Mouse (Mus musculus) hindlimb bud, embryonic 11.5 days (tissue): Measurements from ENCODE around the gene Tes.
"Not testable (repeated sequence)": the region's sequence is repeated elsewhere in the genome, so short reads cannot be mapped to it uniquely, and the experiment has no call there.

Experiments
- DNase-seq: peaks from one replicate; pipeline ENCODE4 v3.0.0-alpha.2; 2012; ENCODE audit warnings: low read depth, low spot score; ENCODE audit errors: extremely low spot score

Gene Tes

DNA sequence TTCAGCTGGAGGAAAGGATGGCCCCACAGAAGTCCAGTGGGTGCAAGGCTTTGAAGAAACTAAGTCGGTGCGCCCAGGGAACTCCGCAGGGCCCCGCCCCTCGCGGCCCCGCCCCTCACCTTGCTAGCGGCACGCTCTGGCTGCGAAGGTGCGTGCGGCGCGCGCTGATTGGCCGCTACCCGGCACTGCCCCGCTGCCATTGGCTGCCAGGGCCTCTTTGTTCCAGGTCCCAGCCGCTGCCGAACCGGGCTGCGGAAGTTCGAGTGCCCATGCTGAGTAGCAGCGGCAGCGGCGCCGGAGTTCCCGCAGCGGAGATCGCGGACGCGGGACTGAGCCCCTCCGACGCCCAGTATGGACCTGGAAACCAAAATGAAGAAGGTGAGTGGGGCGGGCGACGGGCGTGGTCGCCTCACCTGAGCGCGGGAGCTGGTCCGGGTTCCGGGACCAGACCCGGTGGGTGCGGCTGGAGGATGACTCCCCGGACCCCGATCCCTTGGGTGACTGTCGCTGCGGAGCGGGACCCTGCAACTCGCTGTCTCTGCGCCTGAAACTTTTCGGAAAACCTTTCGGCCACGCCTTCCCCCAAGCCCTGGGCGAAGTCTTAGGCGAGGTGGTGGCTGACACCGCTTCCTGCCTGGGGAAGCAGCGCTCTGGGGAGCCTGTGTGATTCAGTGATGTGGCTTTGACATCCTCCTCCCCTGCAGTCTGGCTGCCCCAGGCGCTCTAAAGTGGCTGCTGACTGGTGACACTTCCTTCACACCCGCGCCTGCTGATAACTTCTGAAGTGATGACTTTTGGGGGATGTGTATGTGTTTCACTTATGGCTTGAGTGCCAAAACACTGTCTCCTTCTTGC, at the start of gene Tes:
Gene Tes, plus strand, starts transcription at position 214 of the 855 bp plus-strand sequence.
- no peak for DNase-seq

GRCm38 (mm10) chr6:17025886-17026285, 39.1 kb upstream of the Tes start:
- DNase-seq = no peak

DNA sequence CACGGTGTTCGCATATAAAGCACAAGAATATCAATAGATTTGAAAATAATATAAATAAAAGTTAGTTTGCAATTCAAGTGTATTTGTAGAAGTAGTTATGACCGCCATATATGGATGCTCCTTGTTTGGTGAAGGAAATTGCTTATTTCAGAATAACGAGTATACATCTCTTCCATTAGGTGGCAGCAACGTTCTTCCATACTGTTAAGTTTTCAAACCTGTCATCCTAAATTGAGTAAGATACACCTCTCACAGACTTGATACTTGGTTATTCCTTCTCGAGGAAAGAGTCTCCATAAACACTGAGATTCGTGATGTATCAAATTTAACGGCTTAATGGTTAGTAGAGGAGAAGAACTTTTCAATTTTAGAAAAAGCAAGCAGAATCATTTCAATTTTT, 37.4 kb upstream of the Tes start:
- peak; percentile 39 for DNase-seq

DNA sequence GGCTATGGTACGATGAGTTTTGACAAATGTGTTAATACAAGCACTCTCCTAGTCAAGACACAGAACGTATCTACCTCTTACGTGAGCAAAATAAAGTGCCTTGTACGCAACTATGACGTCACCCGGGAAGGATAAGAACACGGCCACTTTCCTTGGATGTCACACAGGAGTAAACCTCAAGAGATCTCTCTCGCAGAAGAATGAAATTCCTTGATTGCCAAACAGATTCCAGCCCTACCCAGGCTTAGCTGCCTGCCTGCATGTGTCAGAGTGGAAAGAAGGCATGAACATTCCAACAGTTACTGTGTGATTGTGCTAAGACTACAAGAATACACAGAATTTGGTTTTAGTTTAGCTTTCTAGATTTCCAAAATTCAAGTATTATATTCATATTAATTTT, 36.1 kb upstream of the Tes start:
- DNase-seq = no peak

DNA sequence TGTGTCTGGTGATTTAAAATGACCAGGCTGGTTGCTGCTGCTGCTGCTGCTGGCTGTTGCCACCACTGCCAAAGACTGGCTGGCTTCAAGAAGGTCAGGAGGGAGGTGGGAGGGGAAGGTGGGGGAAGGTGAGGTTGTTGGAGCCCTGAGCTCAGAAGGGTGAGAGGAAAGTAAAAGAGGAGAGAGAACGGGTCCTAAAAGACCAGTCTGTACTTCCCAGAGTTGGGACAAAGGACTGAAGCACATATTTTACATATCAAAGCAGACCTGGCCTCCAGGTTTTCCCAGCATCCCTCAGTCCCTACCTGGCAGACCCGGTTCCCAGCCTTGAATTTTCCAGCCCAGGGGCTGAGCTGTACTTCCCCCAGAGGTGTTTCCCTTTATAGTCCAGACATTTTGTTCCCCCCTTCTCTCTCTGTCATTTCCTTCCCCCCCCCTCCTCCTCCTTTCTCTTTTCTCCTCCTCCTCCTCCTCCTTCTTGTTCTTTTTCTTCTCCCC, 32.7 kb upstream of the Tes start:
- DNase-seq = no peak

DNA sequence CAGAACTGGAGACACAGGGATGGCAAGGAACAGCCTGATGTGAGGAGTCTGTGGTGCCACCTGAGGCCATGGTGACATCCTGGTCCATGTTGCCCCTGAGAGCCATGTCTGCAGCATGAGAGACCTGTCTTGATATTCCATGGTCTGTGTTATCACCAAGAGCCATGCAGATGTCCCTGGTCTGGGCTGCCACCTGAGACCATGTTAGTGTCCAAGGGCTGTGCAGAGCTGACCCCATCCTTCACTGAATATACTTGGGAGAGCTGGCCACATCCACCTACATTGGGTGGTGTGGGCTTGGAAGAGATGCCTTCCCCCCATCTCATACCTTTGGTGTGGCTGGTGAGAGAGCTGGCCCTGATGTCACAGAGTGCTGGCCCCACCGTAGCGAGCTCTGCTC, 30.9 kb upstream of the Tes start:
- no peak for DNase-seq

GRCm38 (mm10) chr6:17035228-17035627, 29.7 kb upstream of the Tes start:
- DNase-seq = no peak

- DNase-seq = no peak
Observed at GRCm38 (mm10) chr6:17051432-17052025, 13.4 kb upstream of the Tes start.

DNA sequence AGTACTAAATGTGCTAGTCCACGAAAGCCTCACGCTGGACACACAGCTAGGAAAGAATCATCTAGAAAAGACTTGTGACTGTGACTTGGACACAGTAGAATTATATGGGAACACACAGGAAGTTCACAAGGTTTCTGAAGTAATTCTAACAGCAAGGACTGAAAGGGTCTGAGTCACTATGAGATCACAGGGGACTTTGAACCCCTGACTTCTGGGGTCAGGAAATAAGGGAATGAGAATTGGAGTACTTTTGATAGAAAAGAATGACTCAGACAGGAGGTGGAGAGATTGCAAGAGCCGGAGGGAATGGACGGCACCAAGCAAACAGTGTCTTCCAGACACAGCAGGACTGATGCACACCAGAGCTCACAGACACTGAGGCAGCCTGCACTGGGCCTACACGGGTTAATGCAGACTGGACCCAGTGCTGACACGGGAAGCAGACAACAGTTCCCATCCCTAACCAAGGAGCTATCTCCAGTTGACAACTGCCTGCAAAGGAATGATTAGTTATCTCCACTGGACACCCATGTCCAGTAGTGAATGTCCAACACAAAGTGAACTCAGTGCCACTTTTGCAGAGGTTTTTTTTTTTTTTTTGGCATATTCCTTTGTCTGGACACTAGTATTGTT, 11.8 kb upstream of the Tes start:
- DNase-seq = no peak

- DNase-seq = no peak
Observed at GRCm38 (mm10) chr6:17054781-17055180, 10.2 kb upstream of the Tes start.

DNA sequence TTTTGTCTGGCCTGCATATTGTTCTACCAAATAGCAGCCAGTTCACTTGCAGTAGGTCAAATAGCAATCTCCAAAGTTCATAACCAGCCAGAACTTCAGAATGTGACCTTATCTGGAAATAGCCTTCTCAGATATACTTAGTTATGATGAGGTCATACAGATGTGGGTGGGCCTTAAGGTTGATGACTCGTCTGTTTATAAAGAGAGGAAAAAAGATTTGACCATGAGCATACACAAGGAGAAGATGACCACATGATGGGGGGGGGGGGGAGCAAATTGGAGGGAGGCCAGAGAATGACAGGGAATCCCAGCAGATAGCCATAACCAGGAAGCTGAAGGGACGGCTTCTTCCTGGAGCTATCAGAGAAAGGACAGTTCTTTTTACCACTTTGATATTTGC, 9.3 kb upstream of the Tes start:
- no peak for DNase-seq

- no peak for DNase-seq
Observed at GRCm38 (mm10) chr6:17059501-17059900, 5.4 kb upstream of the Tes start.

GRCm38 (mm10) chr6:17060154-17060553, 4.8 kb upstream of the Tes start:
- DNase-seq = no peak

DNA sequence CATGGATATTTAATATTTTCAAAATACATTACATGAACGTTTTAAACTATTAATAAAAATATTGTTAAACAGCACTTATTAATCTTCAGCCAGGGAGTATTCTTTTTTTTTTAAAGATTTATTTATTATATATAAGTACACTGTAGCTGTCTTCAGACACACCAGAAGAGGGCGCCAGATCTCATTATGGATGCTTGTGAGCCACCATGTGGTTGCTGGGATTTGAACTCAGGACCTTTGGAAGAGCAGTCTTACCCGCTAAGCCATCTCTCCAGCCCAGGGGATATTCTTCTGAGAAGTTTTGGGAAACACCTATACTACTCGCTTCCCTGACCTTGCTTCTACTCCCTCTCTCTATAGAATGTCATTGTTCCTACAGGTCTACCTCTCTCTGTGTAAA, 3.1 kb upstream of the Tes start:
- DNase-seq = not testable (repeated sequence)

DNA sequence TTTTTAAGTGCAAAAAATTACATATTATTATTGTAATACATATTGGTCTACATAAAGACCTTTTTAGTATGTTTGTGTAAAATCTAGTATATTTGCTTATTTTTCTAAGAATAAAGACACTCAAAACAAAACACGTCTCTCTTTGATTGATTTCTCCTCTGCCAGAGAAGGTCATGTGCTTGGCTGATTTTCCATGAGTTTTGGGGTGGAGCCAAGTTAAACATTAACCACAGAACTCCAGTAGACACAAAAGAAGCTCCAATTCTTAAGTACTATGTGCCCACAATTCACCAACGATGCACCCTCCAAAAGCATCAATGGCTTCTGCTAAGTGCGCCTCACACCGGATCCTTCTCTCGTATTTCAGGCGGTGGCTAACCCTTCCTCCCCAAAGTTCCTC, 2.6 kb upstream of the Tes start:
- no peak for DNase-seq

DNA sequence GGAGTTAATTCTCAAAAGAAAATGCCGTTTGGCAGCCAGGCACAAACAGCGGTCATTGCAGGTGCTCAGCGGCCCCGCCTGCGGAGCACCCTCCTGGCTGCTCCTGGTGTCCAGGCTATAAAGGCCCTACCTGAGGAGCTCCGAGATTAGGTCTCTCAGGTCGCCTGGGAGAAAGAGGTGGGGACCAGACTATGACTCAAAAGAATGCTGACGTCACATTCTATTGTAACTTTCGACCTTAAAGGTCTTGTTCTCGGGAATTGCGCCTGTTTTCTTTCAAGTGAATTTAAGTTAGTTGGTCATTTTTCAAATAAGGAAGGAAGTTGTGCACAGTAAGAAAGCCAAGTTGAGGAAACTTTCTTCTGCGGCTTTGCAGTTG, 831 bp downstream of the Tes start:
- DNase-seq = no peak

- DNase-seq = no peak
Observed at GRCm38 (mm10) chr6:17066211-17066940, 1.4 kb downstream of the Tes start.

DNA sequence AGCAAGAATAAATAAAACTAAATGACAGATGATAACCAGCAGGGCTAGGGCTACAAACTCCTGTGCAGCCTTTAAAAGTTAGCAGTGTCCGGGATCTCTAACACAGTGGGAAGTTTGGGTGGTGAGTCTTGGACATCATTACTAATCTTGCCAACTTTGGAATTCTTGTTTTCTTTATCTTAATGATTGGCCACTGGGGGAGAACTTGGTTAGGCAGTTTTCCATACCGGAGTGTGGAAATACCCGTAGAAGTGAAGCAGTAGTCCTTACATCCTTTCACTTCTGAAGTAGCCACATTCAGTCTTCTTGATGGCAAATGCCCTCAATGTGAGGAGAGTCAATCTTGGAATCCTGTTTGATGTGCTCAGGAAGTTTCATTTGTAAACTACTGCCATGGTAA, 7.0 kb downstream of the Tes start:
- DNase-seq = no peak

- DNase-seq = no peak
Observed at GRCm38 (mm10) chr6:17072338-17072737, 7.4 kb downstream of the Tes start.

DNA sequence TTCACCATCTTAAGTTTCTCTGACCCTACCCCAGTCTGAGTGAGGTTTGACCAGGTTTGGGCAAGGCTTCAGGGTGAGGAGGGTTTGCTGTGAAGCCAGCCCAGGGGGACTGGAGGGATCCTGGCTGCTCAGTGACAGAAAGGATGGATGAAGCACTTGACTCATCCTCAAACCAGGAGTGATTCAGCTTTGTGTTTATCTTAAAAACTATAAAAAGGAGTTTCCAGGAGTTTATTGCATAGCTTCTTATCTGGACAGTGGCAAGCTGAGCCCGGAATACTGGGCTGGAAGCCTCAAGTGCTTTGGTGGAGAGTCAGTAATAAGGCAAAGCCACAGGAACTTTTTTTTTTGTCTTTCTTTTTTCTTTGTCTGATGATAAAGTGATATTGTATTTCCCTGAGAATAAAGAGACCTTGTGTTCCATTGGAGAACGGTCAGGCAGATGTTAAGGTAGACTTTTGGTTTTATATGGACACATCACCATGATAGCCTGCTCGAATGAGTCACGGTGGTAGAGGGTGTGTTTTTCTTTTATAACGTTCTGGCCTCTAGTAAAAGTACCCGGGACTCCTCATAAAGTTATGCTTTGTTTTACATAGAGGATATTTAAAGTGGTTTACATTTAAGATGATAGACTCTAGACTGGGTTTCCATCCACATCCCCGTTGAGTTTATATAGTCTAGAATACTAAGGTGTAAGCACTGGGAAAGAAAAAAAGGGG, 8.0 kb downstream of the Tes start:
- DNase-seq = no peak

DNA sequence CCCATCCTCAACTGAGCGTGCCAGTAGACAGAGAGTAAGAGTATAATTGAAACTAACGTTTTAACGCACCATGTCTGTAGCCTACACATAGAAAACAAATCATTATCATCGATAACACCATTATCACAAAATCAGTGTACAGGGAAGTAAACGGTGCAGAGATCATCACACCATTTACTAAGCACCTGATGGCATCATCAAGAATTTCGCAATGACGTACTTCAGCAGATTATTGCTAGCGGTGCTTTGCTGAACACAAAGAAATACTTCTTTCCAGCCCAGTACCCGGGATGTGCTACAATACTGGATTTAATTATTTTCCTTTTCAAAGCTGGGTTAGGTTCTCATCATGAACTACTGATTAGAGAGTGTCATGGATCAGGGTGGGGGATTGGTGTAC, 12.3 kb downstream of the Tes start:
- DNase-seq = no peak
